Mouse (Mus musculus): Measurements from ENCODE around the gene Rassf6.
A peak's percentile ranks its signal among the peaks of the same experiment; 100 is the strongest.

Rassf6 gene

DNA sequence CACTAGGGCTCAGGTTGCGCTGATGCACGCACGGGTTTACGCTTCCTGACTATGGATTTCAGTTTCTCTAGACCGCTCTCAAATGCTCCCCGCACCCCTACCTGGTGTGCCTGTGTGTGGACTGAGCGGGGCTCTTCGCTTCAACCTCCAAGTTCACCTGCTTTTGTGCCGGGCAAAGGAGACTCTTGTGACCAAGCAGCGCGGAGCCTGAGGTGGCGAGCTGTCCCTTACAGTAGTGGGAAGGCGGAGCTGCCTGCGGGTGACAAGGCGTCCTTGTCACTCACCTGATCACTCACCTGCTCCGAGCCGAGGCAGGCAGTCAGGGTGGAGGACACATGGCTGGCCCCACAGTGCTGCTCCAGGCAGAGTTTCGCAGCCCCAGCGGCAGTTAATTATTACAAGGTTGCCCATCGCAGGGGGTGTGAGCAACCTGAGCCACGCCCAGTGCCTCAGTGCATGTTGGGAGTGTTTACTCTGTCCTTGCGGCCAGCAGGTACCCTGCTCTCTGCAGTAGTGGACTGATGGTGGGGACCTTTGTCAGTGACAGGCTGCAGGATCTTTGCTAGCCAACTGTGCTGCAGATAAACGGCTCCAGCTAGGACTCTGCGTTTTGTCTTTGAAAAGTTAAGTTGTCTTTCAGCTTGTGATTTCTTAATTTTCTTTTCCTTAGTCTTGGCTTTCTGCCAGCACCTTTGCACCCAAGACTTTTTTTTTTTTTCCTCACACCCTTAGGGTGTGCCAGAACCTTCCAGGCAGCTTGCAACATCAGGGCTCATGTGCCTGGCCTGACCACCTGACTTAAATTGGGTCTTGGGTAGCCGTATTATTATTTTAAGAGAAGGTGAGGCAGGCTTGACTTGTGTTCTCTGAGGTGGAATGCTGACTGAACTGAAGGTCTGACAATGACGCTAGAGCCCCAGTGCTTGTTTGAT lies at the start of gene Rassf6:
Rassf6 (minus strand) TSS at position 372 of the 932 bp plus-strand sequence.
- DNase-seq: peak; percentile 40

DNA sequence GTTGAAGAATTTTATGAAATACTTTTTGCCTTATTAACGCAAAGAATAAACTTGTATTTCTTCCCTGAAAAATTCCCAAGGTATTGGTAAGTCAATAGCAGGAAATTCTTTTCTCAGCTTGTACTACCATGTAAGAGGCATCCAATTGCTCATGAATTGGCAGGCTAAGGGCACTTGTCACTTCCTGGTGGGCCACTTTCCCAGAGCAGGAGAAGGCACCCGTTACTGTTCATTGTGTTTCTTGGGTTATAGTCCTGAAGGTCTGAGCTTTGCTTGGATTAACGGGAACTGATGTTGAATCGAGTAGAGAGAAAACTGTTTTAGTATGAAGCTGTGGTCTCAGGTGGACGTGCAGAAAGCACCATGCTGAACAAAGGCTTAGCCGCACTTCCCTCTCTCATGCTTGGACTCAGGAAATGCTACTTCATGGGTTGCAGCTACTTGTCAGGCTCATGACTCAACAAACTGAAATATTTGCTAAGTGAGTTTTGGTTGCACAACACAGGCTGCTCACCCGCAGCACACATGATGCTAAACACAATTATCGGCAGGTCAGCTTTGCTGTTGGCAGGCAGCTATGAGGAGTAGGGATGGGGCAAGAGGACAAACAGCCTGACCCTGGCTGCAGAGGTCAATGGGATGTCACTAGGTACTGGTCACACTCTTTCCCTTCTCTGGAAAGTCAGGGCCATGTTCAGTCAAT lies 49.1 kb upstream of the Rassf6 start:
- no peak for DNase-seq

DNA sequence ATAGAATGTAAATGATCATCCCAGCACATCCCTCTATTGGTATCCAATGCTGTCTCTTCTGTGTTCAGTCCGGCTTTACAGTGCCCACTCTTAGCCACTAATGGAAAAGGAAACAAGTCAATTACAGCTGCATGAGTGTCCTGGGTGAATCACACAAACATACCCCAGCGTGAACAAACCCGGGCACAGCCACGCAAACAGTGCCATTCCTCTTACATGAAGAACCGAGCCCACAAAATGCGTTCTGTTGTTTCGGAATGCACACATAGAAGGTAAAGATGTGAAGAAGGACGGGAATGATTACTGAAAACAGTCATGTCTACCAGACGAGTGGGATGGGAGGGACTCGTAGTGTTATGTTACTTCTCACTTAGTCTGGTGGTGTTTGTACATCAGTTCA lies 47.5 kb upstream of the Rassf6 start:
- DNase-seq: no peak

DNA sequence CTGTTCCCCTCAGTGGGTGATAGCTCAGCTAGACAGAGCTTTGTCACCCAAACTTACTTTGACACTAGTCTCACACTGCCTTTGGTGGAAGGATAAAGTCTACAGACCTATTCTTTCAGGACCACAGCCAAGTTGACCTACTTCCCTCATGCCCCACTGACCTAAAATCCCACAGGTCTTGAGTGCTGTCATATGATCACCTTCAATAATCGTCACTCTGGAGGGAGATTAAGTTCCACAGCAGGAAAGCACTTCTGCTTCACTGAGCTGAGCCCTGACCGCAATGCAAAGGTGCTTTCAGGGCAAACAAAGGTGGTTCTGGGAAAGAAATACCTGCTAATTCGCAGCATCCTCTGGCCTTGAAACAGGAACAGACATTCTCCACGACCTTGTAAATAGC lies 44.5 kb upstream of the Rassf6 start:
- DNase-seq: peak; percentile 65

DNA sequence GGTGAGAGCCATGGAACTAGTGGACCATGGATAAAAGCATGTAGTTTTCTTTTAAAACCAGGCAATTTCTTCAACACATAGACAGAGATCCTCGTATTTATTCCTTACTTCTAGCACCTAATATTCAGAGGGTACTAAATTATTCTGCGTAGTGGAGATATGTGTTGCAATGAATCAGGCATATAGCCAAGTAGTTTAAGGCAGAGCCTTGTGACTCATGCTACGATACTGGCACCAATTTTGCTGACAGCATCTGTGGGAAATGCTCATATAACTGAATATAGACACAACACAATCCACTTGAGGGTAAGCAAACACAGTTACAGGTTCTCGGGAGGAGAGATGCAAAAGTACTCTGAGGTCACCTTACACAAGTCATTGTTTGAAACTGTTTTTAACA lies 41.4 kb upstream of the Rassf6 start:
- no peak for DNase-seq

DNA sequence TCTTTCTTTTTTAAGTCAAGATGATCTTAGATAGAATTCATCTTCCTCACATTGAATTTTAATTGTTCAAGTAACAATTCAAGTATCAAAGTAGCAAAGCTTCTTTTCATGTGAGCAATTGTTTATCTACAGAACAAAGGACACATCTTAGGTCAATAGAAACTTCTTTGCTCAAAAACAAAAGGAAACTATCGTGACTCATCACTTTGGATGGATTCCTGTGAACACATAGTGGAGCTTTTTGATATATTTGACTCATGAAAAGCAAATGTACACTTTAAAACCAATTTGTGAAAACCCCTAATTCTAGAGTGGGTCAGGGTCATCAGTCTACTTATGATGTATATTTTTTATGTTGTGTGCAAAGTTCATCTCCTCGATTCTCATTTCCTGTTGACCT lies 37.1 kb upstream of the Rassf6 start:
- no peak for DNase-seq

DNA sequence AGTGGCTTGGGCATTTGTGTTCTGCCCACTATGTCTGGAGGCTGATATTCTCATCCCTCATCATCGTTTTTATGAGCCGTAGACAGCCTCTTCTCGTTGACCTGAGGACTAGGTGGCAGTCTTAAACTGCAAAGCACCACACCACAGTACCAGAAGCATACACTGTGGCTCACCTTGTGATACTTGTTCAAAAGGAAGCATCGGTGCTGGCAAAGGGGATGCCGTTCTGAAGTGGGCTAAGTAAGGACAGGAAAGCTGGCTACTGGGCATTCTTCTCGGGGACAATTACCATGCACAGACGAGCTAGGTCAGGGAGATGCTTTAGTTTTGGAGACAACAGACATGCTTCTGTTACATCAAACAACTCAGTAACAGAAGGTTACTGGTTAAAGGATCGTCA lies 21.4 kb upstream of the Rassf6 start:
- no peak for DNase-seq

DNA sequence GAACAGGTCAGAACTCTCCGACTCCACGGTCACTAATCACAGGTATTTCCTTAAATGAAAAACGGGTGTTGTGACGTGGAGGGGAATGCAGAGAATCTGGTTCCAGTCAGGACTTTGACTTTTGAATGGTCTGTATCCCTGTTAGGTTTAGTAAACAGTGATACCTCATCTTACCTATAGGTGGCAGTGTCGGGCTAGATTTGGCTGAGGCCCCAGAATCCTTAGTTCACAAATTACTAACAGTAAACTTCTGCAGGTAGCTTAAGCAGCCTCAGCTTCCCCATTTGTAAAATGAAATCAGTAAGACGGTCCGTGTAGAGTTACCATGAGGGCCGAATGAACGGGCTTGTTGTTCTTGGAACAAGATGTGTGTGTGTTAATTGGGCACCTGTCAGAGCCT lies 21.0 kb upstream of the Rassf6 start:
- DNase-seq: peak; percentile 66

DNA sequence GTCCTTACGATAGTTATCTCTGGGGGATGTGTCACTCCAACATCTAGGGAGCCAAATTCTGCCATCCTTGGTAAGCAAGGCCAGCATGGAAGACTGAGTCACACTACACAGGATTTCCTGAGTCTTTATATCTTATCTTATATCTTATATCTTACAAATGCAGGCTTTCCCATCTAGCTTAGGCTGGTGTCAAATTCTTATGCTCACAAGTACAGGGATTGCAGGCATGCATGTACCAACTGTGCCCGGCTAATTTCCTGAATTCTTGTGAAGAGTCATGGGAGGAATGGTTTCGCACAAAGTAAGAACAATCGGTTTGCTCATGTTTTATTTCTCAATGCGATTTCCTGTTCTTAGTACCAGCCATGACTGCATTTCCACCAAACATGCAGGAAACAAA lies 20.0 kb upstream of the Rassf6 start:
- no peak for DNase-seq

DNA sequence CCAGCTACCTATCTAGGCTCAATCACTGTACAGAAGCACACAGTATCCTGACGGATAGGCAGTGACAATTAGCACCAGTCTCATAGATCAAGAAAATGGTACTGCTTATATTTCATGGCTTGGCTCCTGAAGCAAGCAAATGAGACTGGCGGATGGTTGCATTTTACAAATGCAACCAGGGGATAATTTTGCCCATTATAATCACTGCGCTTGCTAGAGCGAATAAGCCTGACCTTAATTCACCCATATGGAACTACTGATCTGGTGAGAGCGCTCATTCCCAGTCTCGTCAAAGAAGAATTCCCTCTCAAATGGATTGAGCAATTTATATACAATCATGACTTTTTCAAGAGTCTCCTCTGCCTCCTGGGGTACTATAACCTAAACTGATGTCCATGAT lies 16.2 kb upstream of the Rassf6 start:
- peak; percentile 72 for DNase-seq

DNA sequence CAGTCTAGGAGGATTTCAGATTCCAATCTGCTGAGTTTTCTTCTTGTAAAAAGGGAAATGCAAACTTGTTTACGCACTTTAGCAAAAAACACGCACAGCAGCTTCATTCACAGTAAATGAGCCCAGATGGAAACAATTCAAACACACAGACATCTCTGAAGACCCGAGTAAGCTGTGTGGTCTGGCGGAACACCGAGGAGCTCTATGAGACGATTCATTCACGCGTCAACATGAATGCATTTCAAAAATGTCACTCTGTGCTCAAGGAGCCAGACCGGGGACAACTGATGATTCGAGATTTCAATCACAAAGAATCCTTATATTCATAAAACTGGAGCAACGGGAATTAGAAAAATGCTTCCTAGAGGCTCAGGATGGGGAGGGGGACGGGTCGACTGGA lies 15.4 kb upstream of the Rassf6 start:
- DNase-seq: peak; percentile 73

DNA sequence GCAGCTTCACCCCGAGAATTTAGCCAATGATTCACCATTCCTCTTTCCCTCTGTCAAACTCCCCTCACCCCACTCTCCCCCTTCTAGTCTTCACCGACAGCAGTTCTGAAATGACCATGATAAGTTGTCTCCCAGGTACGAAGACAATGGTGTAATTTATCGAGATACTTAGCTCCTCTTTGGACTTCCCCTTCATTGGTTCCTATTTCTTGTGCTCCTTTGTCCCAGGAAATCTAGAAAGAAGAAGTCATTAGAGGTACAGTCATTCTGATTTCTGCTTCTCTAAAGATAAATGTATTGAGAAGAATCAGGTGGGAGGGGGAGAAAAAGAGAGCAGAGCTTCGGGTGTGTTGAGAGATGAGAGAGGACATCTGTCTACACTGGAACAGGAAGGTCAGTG lies 14.3 kb upstream of the Rassf6 start:
- no peak for DNase-seq

DNA sequence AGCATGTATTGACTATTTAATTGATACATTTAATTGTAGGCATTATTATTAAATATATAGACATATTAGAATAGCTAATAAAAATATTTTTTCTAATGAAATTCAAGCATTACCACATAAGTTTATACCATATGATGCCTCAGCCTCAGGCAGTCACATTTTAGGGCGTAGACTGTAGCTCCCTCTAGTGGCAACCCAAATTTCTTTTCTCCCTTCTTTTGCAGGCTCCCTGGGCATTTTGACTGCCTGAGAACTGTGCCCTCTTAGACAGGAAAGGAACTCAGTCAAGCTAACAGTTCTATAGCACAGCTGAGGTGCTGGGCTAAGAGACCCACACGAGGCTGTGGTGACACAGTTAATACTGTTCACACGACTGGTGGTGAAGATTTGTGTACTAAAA lies 12.3 kb upstream of the Rassf6 start:
- DNase-seq: peak; percentile 81

DNA sequence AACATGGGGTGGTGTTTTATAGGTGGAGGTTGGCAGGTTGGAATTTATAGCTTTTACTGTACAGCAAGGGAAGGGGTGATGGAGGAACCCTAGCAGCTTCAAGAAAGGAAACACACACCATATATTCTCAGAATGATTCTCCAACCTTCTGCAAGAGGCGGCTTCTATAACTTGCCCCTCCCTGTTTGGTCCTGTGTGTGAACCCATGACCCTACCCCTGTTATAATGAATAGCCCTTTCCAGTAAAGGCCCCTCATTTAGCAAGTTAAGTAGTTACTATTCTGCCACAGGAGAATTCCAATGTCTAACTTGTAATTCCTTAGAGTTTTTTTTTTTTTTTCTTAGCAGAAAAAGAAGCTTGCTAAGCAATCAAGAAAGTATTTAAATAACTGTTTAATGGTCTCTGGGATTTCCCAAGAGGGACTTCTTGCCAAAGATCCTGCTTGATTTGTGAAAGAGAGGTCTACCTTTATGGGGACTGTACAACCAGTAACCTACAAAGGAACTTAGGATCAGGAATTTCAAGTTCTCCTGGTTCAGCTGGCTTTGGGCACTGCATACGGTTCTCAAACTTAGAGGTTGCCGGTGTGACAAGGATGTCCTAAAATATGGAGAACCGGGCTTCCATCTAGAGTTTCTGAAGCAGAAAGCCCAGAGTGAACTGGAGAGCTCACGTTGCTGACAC lies 10.2 kb upstream of the Rassf6 start:
- DNase-seq: no peak

DNA sequence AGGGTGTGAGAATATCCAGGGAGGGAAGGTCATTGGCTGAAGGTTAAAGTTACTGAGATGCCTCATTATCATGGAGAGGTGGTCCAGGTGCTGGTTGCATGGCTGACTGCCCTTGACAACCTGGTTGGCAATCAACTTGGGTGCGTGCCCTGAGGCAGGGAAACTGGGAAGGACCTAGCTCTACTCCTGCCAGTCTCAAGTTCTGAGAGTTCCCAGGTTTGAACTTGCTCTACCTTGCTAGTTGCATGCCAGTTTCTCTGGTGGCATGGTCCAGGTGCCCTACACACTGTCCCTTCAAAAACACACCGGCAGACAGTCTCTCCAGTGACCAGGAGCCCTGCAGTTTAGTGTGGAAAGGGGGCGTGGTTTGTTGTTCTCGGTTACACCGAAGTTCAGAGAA lies 7.0 kb upstream of the Rassf6 start:
- no peak for DNase-seq

DNA sequence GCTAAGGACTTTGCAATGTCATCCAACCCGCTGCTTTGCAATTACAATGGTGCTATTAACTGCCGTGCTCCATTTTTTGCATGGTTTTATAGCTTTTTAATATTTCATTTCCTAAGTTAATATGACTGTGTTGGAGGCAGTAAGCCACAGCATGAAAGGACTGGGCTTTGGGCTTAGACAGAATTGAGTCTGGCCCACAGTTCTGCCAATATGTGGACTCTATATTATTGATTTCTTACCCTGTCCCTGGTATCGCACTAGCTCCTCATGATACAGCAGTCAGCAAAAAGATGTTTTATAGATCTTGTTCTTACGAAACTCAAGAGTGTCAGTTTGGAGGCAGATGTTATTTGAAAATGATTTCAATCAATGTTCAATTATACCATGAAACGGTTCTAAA lies 5.9 kb upstream of the Rassf6 start:
- DNase-seq: no peak

DNA sequence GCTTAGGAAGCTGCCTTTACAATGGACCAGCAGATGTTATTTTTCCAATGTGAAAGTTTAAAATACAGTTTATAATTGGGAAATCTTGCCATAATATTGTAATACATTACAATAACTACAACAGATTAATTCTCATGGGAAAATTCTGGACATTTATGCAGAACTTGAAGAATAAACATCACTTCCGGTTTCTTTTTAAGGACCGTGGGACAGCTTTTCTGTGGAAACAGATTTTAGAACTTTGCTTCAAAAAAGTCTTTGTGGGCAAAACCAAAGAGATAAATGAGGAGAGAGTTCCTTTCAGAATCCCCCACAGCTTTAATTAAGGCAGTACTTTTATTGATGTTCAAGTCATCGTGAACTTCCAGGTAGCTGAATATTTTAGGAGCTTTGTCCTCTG lies 5.1 kb upstream of the Rassf6 start:
- DNase-seq: no peak

DNA sequence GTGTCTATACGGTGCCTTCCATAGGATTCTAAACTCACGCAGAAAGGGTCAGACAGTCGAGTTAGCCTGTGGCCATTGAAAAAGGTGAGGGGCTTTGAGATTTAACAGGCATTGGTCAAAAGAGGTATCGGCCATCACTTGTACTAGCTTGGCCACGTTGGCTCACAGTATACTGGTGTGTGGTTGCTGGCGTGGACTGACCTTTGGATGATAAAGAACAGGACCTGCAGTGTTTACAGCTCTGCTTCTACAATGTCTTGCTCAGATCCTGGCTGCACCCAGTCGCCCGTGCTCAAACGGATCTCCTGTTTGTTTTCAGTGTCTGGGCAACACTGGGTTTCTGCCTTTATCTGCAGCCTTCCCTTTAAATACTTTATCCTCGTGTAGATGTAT lies 757 bp upstream of the Rassf6 start:
- no peak for DNase-seq

DNA sequence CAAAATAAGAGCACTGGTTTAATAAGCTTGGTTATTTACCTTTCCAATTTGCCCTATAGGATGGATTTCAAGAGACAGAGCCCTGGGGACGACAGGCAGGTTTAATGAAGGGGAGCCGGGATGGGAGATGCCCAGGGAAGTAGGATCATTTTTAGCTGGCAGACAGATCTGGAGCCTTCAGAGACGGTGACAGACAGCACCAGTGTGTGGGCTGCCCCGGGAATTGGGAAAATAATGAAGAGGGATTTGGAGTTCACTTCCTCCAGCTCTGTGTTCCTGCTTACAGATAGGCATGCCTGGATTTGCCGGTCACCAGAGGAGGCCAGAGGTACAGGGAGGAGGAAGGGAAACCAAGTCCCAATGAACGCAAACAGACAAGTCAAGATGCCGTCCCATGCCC lies 5.6 kb downstream of the Rassf6 start:
- DNase-seq: no peak

DNA sequence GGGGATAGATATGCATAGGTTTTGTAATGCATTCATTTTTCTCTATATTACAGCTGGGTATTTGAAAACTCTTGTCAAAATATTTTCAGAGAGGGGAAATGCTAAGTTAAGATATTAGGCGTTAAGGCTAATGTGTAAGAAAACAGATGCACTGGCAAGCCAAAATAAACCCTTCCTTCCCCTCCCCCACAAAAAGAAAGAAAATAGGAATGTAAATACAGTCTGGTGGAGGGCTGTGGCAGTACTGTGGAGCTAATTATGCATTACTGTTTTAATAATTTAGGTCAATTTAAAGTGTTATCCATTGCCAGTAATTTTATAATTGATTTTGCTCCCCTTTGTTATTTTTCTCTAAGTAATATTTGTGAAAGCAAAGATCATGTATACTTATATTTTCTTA lies 11.9 kb downstream of the Rassf6 start:
- DNase-seq: no peak

DNA sequence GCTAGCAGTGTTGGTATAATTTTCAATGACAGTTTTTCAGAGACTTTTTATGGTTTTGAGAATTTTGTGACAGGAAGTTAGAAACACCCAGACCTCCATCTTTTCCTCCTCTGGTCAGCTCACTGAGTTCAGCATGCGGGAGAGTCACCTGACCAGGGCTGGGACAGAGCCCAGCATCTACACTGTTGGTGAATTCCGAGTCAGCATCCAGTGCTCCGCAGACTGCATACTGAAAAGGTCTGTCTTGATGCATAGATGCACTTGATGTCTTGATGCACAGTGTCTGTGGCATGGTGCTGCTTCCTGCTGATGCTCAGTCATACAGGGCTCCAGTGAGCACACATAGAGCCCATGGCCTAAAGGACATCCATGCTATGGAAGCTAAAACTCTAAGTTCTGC lies 12.4 kb downstream of the Rassf6 start:
- no peak for DNase-seq

DNA sequence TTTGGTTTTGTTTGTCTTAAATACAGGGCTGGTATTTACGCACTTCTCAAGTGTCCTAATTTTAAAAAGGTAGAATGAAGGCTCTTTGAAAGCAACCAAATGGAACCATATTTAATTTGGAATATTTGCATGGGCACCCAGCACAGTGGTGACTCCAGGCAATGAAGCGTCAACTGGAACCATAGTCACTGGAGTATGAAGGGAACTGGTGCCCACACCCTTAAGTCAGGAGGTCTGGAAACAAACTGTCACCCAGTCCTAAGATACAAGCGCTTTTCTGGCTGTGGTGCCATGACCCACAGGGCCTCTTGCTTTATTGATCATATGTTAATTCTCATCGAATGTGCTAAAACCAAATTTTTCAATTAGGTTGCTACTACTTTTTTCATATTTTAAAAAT lies 13.0 kb downstream of the Rassf6 start:
- no peak for DNase-seq

DNA sequence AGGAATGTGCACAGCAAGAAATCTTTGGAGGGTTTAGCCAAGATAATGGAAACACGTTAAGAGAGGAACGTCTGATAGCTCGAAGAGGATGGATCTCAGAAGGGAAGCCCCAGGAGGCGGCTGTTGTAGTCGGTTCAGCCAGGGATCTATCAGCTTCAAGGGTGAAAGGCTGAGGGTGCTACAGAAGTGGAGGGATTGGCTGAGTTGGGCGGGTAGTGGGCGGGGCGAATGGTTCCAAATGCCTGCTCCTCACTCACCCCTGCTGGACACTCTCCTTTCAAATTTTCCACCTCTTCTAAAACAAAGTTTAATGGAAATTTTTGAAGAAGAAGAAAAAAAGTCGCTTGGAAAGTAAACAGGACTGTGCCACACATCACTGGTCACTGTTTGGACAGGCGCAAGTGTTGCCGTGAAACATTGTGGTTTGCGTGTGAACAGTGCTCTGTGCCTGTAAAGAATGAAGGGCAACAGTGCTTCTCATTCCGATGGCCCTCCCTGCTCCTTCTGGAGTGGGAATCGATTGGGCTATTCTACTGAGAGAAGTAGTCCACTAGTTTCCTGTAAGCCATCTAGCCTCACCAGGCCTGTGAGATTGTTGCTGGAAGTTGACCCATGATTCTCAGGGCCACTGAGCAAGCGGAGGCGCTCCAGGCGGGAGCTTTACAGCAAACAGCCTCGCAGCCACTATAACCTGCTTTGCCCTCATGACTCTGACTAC lies 15.6 kb downstream of the Rassf6 start:
- no peak for DNase-seq

Data from retina, postnatal 1 day (tissue).